Mouse (Mus musculus): Measurements from ENCODE around the gene Efr3b. TPM values are rescaled to one million over a fixed set of nuclear protein-coding genes. Genes with fewer than 3 reads are reported as not detected.
A peak's percentile ranks its signal among the peaks of the same experiment; 100 is the strongest.
"Not testable (repeated sequence)": the region's sequence is repeated elsewhere in the genome, so short reads cannot be mapped to it uniquely, and the experiment has no call there.

The Efr3b gene
- total RNA-seq, 2 experiments from 2014 or later: 95.7 to 97.7 TPM

DNA sequence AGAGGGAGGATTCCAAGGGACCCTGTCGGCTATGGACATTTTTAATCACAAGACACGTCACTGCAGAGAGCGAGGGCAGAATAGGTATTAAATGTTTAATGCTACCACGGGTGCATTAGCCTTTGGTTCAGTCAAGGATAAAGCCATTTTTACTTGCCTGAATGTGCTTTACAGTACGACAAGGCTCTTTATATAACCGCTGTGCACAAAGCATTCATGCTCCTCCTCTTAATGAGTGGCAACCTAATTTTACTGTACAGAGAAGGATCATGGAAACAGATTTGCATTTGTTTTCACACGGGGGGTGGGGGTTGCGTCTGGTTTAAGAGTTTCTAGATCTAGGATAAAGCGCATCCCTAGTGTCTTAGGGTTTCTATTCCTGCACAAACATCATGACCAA is 42.0 kb downstream of the Efr3b start:
- DNase-seq (ENCODE audit: low spot score in 2 of 2): peak in 1 of 2 experiments; percentile 41
- intact Hi-C loops (cut with DNase I): no loop called here

DNA sequence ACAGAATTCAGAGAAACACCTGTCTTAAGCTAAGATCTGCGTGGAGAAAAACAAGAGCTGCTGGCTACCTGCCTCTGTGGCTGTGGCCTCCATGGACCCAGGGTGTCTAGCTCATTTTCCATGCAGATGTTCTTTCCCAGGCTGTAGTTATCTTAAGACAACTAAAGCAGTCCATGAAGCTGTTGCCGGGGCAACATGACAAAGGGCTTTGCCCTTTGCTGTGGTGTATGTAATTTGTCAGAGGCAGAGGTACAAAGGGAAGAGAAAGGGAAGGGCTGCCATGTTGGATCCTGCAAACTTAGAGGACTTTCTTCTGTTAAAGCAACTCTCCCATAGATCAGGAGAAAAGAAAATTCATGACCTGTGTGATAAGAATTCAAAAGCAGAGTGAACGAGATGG is 47.7 kb downstream of the Efr3b start:
- intact Hi-C loops (cut with DNase I): no loop called here
- no peak for DNase-seq (ENCODE audit: low spot score in 2 of 2)

DNA sequence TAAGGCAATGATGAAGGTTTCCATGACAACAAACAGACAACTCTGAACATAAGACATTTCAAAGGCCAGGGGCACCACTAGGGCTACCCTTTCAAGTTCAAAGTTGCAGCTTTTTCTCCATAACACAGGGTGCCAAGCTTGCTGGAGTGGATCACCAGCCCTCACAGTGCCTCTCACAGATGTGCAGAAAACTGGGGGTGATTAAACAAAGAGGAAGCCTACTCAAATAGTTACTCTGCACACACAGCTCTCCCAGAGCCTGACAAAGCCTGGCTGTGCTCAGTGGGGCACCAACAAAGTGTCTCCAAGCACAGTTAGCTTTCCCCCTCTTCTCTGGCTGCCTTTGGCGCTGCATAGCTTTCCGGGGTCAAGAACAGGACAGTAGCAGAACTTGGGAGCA is 48.8 kb downstream of the Efr3b start:
- intact Hi-C loops (cut with DNase I): no loop called here
- DNase-seq (ENCODE audit: low spot score in 2 of 2): no peak

DNA sequence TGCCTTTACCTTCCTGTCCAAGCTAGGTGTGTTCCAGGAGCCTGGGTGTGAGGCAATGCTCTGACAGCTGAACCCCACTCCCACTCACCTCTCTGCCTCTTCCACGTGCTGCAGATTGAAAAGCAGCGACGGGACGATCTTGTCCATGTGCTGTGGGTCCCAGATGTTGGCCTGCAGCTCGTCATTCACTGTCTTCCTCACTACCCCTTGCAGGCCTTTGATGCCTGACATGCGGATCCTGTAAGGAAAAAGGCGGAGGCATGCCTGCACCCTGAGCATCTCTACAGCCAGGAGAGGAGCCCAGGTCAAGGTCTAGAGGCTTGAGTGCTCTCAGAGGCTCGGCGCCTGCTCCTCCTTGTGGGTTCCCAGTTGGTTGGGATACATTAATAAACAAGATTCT is 54.3 kb downstream of the Efr3b start:
- DNase-seq (ENCODE audit: low spot score in 2 of 2): no peak
- intact Hi-C loops (cut with DNase I): loop anchor here (5.0 kb wide), 1 partner anchor 53 kb away; the partner anchor contains the start of gene Efr3b

DNA sequence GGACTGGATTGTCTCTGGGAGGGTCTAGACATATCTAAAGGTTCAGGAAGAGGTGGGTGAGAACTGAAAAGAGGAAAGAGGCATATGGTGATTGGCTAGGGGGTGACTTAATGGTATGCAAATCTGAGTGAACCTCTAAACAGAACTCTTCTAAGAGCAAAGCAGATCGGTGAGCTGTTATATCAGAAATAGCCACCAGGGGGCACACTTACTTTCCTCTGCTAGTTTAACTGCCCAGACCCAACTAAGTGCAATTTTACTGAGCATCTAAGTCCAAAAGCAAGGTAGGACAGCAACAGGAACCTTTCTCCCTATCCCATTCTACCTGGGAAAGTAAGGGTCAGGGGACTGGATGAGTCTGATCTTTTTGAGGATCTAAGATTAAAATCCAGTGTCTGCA is 55.0 kb downstream of the Efr3b start:
- intact Hi-C loops (cut with DNase I): loop anchor here (1.0 to 5.0 kb wide), 2 partner anchors 54 to 97 kb away; partner anchors contain the start of gene Efr3b
- peak; percentile 92 to 94 for DNase-seq (ENCODE audit: low spot score in 2 of 2)

DNA sequence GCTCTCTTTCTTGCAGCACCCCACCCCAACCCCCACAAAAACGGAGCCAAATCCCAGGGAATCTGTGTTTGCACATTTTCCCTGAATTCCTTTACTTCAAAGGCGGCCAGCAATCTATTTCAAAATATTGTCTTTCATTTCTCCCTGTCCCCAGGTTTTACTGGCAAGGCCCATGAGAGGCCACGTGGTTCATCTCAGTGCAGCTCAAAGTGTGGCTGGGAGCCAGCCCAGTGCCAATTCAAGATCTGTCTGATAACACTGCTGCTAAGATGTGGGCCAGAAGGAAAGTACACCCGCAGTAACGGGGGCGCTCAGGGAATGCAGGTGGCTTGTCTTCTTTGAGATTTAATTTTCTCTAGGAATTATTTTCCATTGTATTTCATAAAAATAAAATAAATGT is 56.5 kb downstream of the Efr3b start:
- DNase-seq (ENCODE audit: low spot score in 2 of 2): peak; percentile 64 to 83
- intact Hi-C loops (cut with DNase I): loop anchor here (5.0 kb wide), 1 partner anchor 55 kb away; the partner anchor contains the start of gene Efr3b

DNA sequence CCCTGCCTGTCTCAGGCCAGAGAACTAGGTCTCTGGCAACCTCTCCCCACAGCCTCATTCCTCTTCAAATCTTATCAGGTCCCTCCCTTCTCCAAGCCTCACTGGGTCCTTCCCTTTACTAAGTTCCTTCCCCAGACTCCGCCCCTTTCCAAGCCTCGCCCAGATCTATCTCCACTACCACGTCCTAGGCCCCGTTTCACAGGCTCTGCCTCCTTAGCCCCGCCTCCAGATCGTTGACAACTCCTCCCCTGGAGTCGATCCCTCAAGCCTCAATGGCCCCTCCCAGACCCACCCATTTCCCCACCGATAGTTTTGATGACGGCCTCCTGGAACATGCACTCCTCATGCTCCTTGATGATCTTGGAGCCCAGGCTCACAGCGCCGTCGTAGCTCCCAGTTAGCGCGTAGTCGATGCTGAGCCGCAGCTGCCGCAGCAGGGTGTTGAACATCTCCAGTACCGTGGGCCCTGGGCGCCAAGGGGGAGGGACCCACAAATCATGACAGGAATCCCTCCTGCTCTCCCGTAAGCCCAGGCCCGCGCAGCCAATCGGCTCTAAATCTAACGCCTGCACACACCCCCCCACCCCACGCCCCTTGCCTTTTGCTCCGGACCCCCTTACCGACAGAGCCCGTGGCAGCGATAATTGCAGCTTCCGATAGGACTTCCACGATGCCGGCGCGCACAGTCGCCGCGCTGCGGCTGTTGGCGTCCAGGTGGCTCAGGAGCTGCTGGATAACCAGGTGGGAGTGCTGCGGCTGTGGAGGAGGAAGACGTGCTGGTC is 57.2 kb downstream of the Efr3b start:
- intact Hi-C loops (cut with DNase I): loop anchor here (5.0 kb wide), 1 partner anchor 56 kb away; the partner anchor contains the start of gene Efr3b

DNA sequence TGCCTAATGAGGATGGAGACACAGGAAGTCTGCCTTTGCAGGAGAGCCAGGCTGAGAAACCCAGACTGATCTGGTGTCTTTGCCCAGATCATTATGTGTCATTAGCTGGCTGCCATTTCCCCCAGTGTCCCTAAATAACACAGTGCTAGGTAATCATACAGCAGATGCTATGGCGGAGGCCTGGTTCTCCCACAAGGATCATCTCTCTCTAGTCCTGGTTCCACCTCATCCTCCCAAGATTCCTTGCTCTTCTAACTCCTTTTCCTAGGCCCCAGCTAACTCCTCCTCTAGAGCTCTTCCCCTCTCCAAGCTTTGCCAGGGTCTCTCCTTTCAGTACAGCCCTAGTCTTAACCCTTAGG is 57.7 kb downstream of the Efr3b start:
- intact Hi-C loops (cut with DNase I): loop anchor here (5.0 kb wide), 1 partner anchor 56 kb away; the partner anchor contains the start of gene Efr3b
- DNase-seq (ENCODE audit: low spot score in 2 of 2): no peak

More for the DNA sequence above, 57.2 kb downstream of the Efr3b start:
- peak; percentile 74 to 76 for DNase-seq (ENCODE audit: low spot score in 2 of 2)

DNA sequence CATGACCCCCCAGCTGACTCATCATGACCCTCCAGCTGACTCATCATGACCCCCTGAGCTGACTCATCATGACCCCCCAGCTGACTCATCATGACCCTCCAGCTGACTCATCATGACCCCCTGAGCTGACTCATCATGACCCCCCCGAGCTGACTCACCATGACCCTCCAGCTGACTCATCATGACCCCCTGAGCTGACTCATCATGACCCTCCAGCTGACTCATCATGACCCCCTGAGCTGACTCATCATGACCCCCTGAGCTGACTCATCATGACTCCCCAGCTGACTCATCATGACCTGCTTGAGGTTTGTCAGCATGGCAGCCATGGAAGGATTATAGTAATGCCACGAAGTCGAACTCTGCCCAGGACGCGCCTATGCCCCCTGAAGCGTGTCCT is 65.5 kb downstream of the Efr3b start:
- DNase-seq (ENCODE audit: low spot score in 2 of 2); intact Hi-C loops (cut with DNase I): not testable (repeated sequence)

DNA sequence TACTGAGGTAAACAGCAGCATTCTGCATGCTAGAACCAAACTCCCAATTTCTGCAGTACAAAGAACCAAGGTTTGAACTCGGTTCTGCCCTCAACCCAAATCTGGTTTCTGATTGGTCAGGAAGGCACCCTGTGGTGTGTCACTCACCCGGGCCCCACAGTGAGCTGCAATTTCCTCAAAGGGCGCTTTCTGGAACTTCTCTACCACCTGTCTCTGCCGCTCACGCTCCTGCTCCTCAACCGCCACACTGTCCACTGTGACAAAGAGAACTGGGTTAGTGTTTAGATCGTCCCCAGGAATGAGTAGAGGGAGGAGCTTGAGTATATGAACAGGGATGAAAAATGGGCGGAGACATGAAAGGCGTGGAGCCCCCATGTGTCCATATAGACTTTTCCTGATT is 70.3 kb downstream of the Efr3b start:
- intact Hi-C loops (cut with DNase I): no loop called here
- DNase-seq (ENCODE audit: low spot score in 2 of 2): no peak

DNA sequence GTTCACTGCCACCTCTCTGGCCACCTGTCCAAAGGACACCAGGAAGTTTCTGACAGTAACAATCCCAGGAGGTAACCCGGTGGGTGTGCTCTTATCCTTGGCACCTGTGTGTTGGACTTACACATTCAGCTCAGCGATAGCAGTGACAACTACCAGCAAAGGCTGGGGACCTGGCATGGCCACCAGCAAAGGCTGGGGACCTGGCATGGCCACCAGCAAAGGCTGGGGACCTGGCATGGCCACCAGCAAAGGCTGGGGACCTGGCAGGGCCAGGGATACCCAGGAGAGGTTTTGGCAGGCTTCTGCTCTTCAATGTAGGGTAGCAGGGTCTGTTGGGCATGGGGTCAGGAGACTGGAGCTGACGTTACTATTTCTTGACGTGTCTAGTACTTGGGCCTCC is 71.5 kb downstream of the Efr3b start:
- DNase-seq (ENCODE audit: low spot score in 2 of 2): no peak
- intact Hi-C loops (cut with DNase I): no loop called here

DNA sequence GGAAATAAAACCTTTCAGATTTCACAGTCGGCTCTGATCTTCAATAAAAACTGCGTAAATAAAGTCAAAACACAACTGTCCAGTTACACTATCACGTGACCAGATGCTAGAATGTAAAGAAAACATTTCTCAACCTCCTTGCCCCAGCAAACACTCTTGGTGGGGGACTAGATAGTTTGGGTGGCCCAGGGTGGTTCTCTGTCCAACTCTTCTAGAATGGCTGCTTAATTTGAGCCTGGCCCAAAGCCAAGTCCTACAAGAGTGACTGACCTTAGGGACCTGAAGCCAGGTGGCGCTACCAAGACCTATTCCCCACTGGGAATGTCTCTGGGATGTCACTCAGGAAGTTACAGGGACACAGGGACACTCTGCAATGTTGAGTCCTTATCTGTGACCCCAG is 78.2 kb downstream of the Efr3b start:
- intact Hi-C loops (cut with DNase I): no loop called here
- no peak for DNase-seq (ENCODE audit: low spot score in 2 of 2)

DNA sequence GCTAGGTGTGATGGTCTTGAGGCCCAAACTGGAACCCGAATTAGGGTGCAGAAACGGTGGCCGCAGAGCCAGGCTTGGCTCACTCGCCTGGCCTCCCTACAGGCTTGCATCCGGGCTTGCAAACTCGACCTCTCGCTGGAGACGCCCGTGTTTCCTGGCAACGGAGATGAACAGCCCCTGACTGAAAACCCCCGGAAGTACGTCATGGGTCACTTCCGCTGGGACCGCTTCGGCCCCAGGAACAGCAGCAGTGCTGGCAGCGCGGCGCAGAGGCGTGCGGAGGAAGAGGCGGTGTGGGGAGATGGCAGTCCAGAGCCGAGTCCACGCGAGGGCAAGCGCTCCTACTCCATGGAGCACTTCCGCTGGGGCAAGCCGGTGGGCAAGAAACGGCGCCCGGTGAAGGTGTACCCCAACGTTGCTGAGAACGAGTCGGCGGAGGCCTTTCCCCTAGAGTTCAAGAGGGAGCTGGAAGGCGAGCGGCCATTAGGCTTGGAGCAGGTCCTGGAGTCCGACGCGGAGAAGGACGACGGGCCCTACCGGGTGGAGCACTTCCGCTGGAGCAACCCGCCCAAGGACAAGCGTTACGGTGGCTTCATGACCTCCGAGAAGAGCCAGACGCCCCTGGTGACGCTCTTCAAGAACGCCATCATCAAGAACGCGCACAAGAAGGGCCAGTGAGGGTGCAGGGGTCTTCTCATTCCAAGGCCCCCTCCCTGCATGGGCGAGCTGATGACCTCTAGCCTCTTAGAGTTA is 78.7 kb downstream of the Efr3b start:
- peak; percentile 82 to 85 for DNase-seq (ENCODE audit: low spot score in 2 of 2)
- intact Hi-C loops (cut with DNase I): no loop called here

DNA sequence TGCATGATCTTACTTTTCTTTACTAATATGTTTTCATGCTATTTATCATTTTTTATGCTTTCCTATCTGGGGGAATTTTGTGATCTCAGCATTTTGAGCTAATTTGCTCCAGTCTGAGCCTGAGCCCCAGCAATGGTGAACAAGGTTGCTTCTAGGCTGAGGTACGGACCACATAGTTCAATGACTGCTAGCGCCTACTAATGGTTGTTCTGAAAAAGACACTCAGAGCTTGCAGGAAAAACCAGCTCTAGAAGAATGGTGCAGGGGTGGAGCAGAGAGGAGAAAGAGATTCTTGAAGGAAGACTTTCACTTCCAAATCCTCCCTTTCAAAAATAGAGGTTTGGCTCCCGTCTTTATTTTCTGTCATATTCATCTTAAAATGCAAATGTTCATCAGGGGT is 82.4 kb downstream of the Efr3b start:
- peak in 1 of 2 experiments; percentile 53 for DNase-seq (ENCODE audit: low spot score in 2 of 2)
- intact Hi-C loops (cut with DNase I): no loop called here

DNA sequence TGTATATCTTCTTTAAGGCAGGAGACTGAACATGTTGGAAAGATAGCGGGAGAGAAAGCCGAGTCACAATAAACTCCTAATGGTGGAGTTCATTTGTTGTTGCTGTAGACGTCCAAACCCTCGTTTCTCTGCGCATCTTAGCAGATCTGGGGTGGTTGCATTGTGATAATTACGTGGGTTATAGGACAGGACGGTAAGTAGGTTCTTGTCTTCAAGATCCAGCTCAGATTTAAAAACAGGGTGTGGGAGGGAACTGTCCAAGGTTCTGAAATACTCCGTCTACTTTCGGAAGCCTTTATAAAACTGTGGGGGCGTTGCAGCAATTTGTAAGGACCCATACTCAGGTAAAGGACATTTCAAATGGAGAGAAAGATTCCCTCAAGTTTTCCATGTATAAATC is 83.3 kb downstream of the Efr3b start:
- no peak for DNase-seq (ENCODE audit: low spot score in 2 of 2)
- intact Hi-C loops (cut with DNase I): no loop called here

DNA sequence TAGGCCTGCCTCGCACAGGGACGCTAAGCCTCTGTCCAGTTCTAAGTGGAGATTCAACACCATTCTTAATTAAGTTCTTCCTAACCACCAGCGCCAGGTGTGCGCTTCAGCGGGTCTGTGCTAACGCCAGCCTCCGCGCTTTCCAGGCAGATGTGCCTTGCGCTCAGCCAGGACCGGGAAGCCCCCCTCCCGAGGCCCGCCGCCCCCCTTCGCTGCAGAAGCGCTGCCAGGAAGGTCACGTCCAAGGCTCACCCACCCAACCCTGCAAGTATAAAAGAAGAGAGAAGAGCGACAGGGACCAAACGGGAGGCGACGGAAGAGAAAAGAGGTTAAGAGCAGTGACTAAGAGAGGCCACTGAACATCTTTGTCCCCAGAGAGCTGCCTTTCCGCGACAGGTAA is 84.1 kb downstream of the Efr3b start, which contains the start of gene Pomc:
Pomc (plus strand) TSS at position 301 of the 400 bp plus-strand sequence.
- DNase-seq (ENCODE audit: low spot score in 2 of 2): no peak
- intact Hi-C loops (cut with DNase I): no loop called here

DNA sequence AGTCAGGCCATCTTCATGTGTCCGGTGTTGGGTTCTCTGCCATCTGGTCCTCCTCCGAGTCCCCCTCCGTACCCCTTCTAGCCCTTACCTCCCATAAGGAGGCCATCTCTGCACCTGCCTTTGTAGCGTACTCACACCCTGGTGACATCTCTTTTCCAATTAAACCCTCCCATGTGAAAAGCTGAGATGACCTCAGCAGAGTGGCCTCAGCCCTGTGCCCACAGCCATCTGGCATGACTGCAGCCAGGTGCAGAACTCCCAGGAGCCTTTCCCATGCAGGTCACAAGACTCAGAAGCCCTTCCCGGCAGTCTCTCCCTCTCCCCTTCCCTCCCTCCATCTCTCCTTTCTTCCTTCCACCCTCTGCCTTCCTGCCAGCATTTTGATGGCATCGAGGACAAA is 91.2 kb downstream of the Efr3b start:
- intact Hi-C loops (cut with DNase I): no loop called here
- DNase-seq (ENCODE audit: low spot score in 2 of 2): no peak

DNA sequence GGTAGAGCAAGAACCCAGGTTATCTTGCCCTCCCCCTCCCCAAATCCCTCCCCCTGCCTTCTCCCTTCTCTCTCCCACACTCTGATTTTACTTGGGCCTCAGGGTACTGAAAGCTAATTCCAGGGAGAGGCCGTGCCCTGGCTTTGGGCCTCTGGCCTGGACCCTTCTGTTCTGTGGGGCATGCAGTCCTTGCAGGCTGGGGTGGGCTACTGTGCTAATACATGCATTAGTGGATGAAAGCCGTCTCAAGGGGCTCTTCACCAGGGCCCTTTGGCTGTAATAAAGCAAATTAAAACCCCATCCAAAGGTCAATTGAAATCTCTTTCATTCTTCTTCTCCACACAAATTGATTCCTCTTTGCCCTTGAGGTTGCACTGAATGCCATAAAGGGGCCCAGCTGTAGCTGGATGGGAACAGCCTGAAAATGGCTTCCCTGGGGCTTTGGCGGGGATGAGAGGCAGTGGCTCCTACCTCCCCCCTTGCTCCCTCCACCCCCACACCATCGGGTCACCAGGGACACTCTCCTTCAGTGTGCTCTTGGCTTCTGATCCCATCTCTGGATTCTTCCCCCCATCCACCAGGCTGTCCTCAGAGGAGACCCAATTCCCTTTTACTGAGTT is 94.2 kb downstream of the Efr3b start:
- DNase-seq (ENCODE audit: low spot score in 2 of 2): no peak
- intact Hi-C loops (cut with DNase I): no loop called here

DNA sequence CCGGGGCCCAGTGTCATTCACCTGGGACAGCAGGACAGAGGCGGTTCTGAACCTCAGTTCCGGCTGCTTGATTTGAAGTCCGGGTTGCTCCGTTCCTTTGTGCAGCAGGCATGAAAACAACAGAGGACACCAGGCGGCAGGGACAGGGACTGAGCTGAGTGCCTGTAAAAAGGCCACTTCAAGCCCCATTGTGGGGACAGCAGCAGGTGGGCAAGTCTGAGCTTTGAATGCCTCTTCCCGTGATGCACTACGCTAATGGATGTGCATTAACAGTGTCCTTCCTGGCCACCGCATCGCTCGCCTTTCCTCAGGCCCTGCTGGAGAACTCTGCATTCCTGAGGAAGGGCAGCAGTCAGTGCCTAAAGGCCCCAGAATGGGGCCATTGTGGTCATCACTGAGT is 96.7 kb downstream of the Efr3b start:
- no peak for DNase-seq (ENCODE audit: low spot score in 2 of 2)
- intact Hi-C loops (cut with DNase I): no loop called here

Data from left cerebral cortex, postnatal 14 days (tissue).